Mouse (Mus musculus) E14TG2a.4 (cell line): ENCODE measurements at regions not wholly inside any gene's neighbourhood (a gene's known extent, or its start where the extent isn't known, plus 50 kb on each side); places are given as distances from the start of the nearest gene placed in this dataset.

Source experiments
- H3K27me3 ChIP-seq: 2 replicates; pipeline ENCODE4 v1.6.1; 2014; ENCODE audit warnings: low read length, control low read depth; ENCODE audit not compliant: insufficient read depth
- H3K36me3 ChIP-seq: 2 replicates; pipeline ENCODE4 v1.6.1; 2014; ENCODE audit warnings: low read length, control low read depth; ENCODE audit not compliant: insufficient read depth
- H3K4me1 ChIP-seq: replicated peaks from 2 replicates; pipeline ENCODE4 v1.6.1; 2014; ENCODE audit warnings: low read depth, low read length, control low read depth
- H3K4me3 ChIP-seq: replicated peaks from 2 replicates; pipeline ENCODE4 v1.5.1; 2014; ENCODE audit warnings: mild to moderate bottlenecking, low read length
- H3K9me3 ChIP-seq: 2 replicates; pipeline ENCODE4 v1.6.1; 2014; ENCODE audit warnings: low read length, control low read depth
- CTCF ChIP-seq: conservative IDR thresholded peaks from 2 replicates; pipeline ENCODE4 v1.5.1; 2014; ENCODE audit warnings: low read length
- NANOG ChIP-seq: IDR thresholded peaks from 2 replicates; pipeline ENCODE4 v1.6.1; 2014; ENCODE audit warnings: borderline replicate concordance, low read length, mixed read lengths
- POU5F1 ChIP-seq: IDR thresholded peaks from 2 replicates; pipeline ENCODE4 v1.6.1; 2014; ENCODE audit warnings: low read length, borderline replicate concordance

GRCm38 (mm10) chr9:62615799-62616198, 61.8 kb upstream of the Itga11 start:
- Histone ChIP-seq H3K9me3 (peaks cover 6% of the 10 kb centered on the region), H3K4me3 (no peak overlapping the region), H3K27me3 (peaks cover 6% of the 10 kb centered on the region), H3K4me1 (no peaks in the 10 kb centered on the region), H3K36me3 (no peaks in the 10 kb centered on the region)
- TF ChIP-seq NANOG (no peak), POU5F1 (no peak), CTCF (no peak)

DNA sequence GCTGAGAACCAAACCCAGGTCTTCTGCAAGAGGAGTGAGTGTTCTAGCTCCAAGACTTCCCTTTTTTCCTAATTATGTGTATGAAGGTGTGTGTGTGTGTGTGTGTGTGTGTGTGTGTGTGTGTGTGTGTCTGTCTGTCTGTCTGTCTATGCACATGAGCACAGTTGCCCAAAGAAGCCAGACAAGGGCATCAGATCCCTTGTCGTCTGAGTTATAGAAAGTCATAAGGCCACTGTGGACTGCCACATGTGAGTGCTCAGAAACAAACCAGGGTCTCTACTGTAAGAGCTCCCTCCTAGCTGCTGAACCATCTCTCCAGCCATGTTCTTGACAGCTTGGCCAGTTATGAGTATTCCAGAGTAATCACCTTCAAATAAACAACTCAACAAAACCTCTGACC, 58.6 kb upstream of the Itga11 start:
- no peak for TF ChIP-seq NANOG
- TF ChIP-seq CTCF, result no peak
- no peak for TF ChIP-seq POU5F1
- Histone ChIP-seq H3K9me3 (no peaks in the 10 kb centered on the region), H3K36me3 (no peaks in the 10 kb centered on the region), H3K4me3 (no peak overlapping the region), H3K4me1 (0 out of 2 replicates have a peak, but pooled peaks cover 3% of the 10 kb centered on the region), H3K27me3 (no peaks in the 10 kb centered on the region)

DNA sequence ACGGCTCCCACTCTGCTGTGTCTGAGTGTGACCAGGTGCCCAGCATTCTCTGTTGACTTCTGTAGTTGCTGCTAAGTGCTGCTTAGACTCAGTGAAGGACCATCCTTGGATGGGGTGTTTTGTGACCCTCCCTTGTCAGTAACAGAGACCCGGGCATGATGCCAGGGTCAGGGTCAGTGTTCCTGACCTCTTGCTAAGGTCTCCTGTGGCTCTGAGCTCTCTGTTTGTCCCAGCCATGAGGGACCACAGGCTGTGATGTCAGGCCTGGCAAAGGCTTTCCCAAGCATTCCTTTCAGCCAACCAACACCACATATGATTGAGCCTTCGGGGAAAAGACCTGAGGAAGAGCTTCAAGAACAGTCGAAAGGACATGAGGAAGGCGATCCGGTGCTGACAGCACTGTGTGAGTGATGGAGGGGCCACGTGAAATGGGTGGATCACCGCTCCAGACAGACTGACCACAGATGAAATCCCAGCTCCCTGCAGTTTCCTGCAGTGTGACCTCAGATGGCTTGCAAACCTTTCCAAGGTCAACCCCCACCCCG, 56.7 kb upstream of the Itga11 start:
- no peaks in the 10 kb centered on the region for H3K9me3 ChIP-seq
- no peak overlapping the region for H3K4me3 ChIP-seq
- H3K27me3 ChIP-seq, result no peaks in the 10 kb centered on the region
- TF ChIP-seq CTCF (no peak), POU5F1 (no peak), NANOG (no peak)
- H3K36me3 ChIP-seq, result no peaks in the 10 kb centered on the region
- 0 out of 2 replicates have a peak, but pooled peaks cover 3% of the 10 kb centered on the region for H3K4me1 ChIP-seq

DNA sequence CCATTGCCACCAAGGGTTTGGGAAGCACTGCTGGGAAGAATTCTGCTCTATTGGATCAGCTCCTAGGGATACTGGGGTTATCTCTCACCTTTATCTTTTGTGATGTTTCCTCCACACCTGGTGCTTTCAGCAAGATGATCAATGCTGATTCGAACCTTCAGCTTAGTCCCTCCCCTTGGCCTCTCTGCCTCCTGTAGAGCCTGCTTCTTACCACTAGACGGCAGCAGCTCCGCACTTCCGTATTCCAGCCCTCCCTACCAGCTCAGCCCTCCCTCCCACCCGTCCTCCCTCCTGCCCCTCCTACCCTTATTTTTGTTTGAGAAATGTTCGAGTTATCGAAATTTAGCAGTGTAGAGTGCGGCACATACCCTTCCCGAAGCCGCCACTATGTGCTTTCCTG, 55.5 kb upstream of the Itga11 start:
- Histone ChIP-seq H3K36me3 (no peaks in the 10 kb centered on the region), H3K27me3 (no peaks in the 10 kb centered on the region), H3K4me1 (0 out of 2 replicates have a peak, but pooled peaks cover 3% of the 10 kb centered on the region), H3K4me3 (no peak overlapping the region), H3K9me3 (no peaks in the 10 kb centered on the region)
- TF ChIP-seq NANOG (no peak), CTCF (peak; percentile 72), POU5F1 (no peak)

DNA sequence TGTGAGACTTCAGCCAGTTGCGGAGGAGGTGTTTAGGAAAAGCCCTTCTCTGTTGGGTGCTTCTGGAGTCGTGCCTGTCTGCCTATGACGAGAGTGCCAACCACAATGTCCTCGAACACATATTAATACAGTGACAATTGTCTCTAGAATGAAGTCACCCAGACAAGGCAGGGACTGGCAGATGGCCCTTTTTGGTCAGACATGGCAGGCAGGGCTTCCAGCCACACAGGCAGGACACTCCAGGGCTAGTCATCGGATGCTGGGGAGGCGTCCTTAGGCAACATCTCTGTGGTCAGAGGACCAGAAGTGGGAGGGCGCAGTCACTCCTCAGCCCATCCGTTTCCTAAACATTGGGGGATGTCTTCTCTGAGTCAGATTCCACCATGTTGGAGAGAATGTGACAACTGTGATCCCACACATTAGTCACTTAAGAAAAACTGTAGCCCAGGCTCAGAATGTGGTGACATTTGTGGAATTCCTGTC, 53.0 kb upstream of the Itga11 start:
- Histone ChIP-seq H3K4me1 (0 out of 2 replicates have a peak, but pooled peaks cover 3% of the 10 kb centered on the region), H3K4me3 (no peak overlapping the region), H3K36me3 (no peaks in the 10 kb centered on the region), H3K9me3 (no peaks in the 10 kb centered on the region), H3K27me3 (no peaks in the 10 kb centered on the region)
- TF ChIP-seq CTCF (no peak), POU5F1 (no peak), NANOG (no peak)

DNA sequence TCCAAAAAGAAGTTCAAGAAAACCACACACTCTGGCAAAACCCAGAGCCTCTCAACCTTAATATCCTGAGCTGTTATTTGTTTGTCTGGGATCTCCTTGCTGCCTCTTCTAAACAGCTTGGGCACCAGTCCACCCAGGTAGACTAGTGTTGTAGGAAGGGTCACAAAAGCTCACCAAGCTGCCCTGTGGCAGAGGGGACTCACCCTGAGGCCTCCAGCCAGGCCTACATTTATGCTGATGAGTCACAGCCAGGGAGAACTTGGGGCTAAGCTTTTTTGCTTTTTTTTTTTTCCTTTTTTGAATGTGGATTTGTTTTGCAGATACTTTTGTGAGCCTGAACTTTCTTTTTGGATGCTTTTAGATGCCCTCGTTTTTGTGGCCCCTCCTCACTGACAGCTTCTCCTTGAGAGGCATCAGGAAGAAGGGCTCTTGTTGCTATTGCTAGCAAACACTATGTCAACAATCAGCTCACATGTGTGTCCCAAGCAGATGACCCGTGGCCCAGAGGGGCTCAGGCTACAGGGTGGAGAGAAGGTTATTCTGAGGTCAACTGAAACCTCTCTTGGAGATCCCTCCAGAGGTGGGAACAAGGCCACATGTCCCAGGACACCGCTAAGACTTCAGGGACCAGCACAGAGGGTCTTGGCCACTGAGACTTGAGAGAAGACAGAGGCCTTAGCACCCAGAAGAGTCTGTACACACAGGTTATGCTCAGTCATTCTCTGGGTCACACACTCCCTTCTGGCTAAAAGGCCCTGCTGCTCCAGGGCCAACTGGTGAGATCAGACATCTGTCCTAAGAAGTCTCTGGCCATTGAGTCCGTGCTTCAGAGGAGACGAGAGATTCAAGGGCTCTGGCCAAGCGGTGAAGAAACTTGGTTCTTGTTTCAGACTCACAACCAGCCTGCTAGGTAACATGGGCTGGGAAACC, 50.3 kb upstream of the Itga11 start:
- Histone ChIP-seq H3K9me3 (no peaks in the 10 kb centered on the region), H3K4me3 (no peak overlapping the region), H3K27me3 (no peaks in the 10 kb centered on the region), H3K4me1 (0 out of 2 replicates have a peak, but pooled peaks cover 2% of the 10 kb centered on the region), H3K36me3 (no peaks in the 10 kb centered on the region)
- TF ChIP-seq CTCF (no peak), NANOG (no peak), POU5F1 (no peak)
